Mouse (Mus musculus) CH12.LX (cell line): Measurements from ENCODE around the gene Egfl8.

ENCODE experiments used
- CHD1 ChIP-seq: IDR thresholded peaks from 2 replicates; pipeline ENCODE4 v1.6.1; 2012; ENCODE audit warnings: low read depth, low read length, improper control_type of control experiment, inconsistent platforms
- CHD2 ChIP-seq: IDR thresholded peaks from 2 replicates; pipeline ENCODE4 v1.6.1; 2011; ENCODE audit warnings: low read length, improper control_type of control experiment
- CTCF ChIP-seq, 2 experiments: IDR thresholded peaks in 1 of 2; conservative IDR thresholded peaks in 1 of 2; 2 replicates each; pipeline ENCODE4 v1.5.1; 2011 to 2012; ENCODE audit warnings: low read depth in 2 of 2, low read length in 2 of 2, improper control_type of control experiment in 1 of 2, inconsistent platforms in 1 of 2, mild to moderate bottlenecking in 1 of 2, moderate library complexity in 1 of 2
- ETS1 ChIP-seq: conservative IDR thresholded peaks from 2 replicates; pipeline ENCODE4 v1.6.1; 2012; ENCODE audit warnings: low read depth, mild to moderate bottlenecking, inconsistent platforms, low read length, improper control_type of control experiment, moderate library complexity
- POLR2A ChIP-seq: IDR thresholded peaks from 2 replicates; pipeline ENCODE4 v1.6.1; 2011; ENCODE audit warnings: low read depth, mild to moderate bottlenecking, improper control_type of control experiment, low read length
- USF1 ChIP-seq: IDR thresholded peaks from 2 replicates; pipeline ENCODE4 v1.6.1; 2014; ENCODE audit warnings: low read depth, mild to moderate bottlenecking, inconsistent platforms, low read length, improper control_type of control experiment
- ZKSCAN1 ChIP-seq: IDR thresholded peaks from 2 replicates; pipeline ENCODE4 v1.6.1; 2012; ENCODE audit warnings: low read depth, inconsistent platforms, low read length, improper control_type of control experiment, borderline replicate concordance

GRCm38 (mm10) chr17:34629221-34629751 is 13.5 kb upstream of the Egfl8 start, which contains the start of gene Prrt1:
- no peak for TF ChIP-seq CTCF (conservative IDR thresholded peaks at IDR 0.05 in 1 of 2, IDR thresholded peaks at IDR 0.05 in 1 of 2; ENCODE audit: low read depth in 2 of 2, low read length in 2 of 2)
- TF ChIP-seq USF1, result no peak
- TF ChIP-seq CHD1, result no peak
- TF ChIP-seq POLR2A, result no peak
- TF ChIP-seq ZKSCAN1, result no peak
- TF ChIP-seq CHD2, result no peak
- no peak for TF ChIP-seq ETS1
